In genomic region chr13:8830696-8831095, GRCm38 (mm10) we compare ENCODE assay signal across 16 mouse cellular contexts.
"Had no signal": no experiment of that assay in that cellular context is flagged by ENCODE, and none has a peak within 500 bp of the region (broad histone marks: within the 10 kb centered on the region; RNA-seq: fewer than 3 reads in every experiment).

No protein-coding gene starts in this region.

- H3K4me2 ChIP-seq: intestine, embryonic 15.5 days; kidney, embryonic 15.5 days; liver, embryonic 11.5 days; midbrain, embryonic 13.5 days had no signal

- H3K4me1 ChIP-seq: intestine, embryonic 15.5 days; kidney, embryonic 15.5 days had no signal

- H3K27me3 ChIP-seq: intestine, embryonic 15.5 days; kidney, embryonic 15.5 days; midbrain, embryonic 13.5 days had no signal

- ATAC-seq: midbrain, embryonic 13.5 days had no signal

- DNase-seq: kidney, adult 11 months; kidney, adult 8-10 months; kidney, postnatal 10 days; kidney, postnatal 36 days; lung, embryonic 14.5 days; right cerebral cortex, adult 18-20 months; right cerebral cortex, postnatal 14 days; right cerebral cortex, postnatal 4 days; thymus, adult 2 months; thymus, postnatal 25 days had no signal

- H3K9ac ChIP-seq: intestine, embryonic 15.5 days; kidney, embryonic 15.5 days; lung, embryonic 14.5 days; midbrain, embryonic 13.5 days had no signal

- H3K9me3 ChIP-seq: intestine, embryonic 15.5 days; kidney, embryonic 15.5 days; midbrain, embryonic 13.5 days had no signal

- H3K27ac ChIP-seq: intestine, embryonic 15.5 days; kidney, embryonic 15.5 days; macrophage; midbrain, embryonic 13.5 days; stomach, postnatal 0 days had no signal

- H3K4me3 ChIP-seq: intestine, embryonic 15.5 days; kidney, embryonic 15.5 days; midbrain, embryonic 13.5 days had no signal
